Mouse (Mus musculus) layer of hippocampus, postnatal 10 days (tissue): ENCODE measurements around the gene Esrrb. TPM values are rescaled to one million over a fixed set of nuclear protein-coding genes. Genes with fewer than 3 reads are reported as not detected.

Experiments used
- DNase-seq, 2 experiments: peaks; one replicate each; pipeline ENCODE4 v3.0.0; 2021; ENCODE audit warnings: low spot score in 2 of 2
- long read RNA-seq: library from polyadenylated mRNA; stranded (forward); transcript quantifications from one replicate; pipeline ENCODE4 v2.0.0, GENCODE M21; 2023
- total RNA-seq, 2 experiments: library from RNA; stranded (reverse); gene quantifications; 2 replicates each; pipeline ENCODE4 v1.2.3; 2021

The Esrrb gene
- total RNA-seq = under 1 TPM; 0.46 to 0.78 TPM
- long read RNA-seq = 0 reads

DNA sequence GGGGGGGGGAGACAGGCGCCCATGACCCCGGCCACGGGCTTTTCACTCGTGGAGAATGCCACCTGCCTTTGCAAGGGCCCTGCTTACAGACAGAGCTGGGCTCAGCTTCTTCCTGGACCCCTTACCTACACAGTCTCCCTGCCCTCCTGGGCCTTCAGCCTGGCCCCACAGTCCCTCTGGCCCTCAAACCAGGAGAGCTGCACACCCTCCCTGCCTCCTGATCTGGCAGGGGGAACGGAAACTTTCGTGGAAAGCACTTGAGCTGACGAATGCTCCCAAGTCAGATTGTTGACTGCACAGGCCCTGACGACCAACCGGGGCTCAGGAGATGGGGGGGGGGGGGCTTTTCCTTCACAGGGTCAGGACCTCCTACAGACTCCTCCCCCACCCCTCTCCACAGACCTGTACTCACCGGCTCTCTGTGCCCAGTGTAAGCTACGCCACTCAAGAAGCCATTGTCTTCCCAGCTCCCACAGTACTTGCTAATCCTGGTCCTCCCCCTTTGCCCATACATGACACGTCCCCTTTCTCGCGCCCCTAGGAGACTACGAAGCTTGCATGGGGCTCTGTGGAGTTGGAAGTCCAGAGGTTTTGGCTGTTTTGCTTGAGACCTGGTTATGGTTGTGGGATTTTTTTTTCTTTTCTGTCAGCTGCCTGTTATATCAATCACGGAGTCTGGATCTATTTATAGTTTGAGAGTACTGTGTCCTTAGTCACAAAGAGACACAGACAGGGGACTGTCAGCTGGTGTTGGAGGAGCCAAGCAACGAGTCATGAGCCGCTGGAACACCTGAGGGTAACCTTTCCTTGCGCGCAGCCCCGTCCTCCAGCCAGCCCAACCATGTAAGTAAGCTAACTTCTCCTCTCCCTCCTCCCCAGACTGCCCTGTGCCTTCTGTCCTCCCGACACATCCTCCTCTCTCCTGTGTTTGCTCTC is at the start of gene Esrrb:
Esrrb (plus strand) TSS at position 422 of the 936 bp plus-strand sequence.
- no peak for DNase-seq

DNA sequence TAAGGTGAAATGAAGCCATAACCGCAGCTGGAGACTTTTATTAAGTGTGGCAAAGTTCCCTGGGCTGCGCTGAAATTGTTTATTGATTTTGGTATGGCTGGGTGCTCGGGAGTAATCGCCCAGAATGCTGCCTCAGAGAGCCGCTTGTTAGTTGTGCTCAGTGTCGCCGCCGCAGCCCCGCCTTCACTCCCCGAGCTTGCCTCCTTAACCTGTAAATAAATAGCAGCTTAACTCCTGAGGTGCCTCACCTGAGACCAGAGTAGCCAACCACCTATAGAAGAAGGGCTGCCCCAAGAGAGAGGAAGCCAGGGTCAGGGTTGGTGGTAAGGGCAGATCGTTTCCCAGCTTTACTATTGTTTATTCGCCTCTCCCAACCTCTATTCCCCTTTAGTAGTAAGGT is 40.3 kb upstream of the Esrrb start:
- no peak for DNase-seq

DNA sequence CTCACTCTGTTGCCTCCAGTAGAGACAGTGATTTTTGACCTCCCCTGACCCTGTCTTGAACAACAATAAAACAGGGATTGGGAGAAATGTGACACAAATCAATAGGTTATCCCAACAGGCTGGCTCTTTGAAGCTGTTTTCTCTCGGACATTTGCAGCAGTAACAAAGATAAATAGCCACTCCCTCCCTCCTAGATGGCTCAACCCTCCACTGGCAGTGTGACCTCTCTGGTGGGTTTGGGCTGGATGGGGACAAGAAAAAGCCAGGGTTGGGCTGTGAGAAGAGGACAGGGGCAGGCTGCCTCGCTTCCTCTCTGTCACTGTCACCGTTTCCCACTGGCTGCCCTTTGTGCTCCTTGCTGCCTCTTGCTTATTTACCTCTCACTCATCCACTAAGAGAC is 36.6 kb upstream of the Esrrb start:
- DNase-seq = no peak

DNA sequence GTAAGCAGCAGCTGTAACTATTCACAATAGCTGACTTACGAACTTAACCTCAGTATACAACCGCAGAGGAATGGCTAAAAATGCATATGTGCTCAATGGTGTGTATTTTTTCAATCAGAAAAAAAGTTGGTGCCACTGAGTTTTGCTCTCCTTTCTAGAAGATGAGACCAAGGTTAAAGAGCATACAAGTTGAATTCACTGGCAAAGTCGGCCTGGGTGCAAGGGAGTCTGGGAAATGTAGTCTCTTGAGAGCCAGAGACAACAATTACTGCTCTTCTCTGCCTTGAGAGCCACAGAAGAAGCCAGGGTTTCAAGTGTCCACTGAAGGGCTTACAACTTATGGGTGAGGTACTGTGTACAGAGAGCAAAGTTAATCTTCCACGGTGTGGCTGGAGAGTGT is 31.1 kb upstream of the Esrrb start:
- no peak for DNase-seq

DNA sequence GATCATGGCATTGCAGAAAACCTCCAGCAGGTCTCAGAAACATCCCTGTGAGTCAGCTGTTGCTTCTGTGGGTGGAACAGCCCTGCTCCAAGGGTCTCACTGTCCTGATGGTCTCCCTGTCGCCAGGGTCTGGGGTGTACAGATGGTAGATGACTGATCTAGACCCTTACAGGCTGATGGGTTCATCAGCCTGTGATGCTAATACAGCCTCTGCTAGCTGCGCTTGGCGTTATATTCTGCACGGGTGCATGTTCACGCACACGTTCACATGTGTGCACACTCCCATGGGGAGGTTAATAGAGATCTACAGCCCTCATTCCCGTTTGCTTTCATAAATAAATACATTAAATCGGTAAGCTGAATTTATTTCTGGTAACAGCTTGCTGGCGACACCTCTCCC is 30.2 kb upstream of the Esrrb start:
- no peak for DNase-seq

DNA sequence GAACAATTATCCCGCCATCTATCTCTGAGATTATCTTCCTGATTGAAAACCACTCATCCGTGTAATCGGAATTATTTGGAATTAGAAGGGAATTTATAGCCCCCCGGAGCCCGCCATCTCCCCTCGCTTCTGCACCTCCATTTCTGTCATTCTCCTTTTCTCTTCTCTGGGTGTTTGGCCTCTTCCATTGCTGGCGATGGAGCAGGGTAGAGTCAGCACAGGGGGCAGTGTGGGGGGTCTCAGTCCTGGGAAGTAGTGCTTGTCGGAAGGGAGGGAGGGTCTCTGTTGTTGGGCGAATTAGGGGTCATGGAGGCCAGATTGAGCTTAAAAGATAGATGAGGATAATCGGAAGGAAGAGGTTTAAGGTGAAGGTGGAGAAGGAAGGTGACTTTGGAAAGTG is 29.7 kb upstream of the Esrrb start:
- no peak for DNase-seq

DNA sequence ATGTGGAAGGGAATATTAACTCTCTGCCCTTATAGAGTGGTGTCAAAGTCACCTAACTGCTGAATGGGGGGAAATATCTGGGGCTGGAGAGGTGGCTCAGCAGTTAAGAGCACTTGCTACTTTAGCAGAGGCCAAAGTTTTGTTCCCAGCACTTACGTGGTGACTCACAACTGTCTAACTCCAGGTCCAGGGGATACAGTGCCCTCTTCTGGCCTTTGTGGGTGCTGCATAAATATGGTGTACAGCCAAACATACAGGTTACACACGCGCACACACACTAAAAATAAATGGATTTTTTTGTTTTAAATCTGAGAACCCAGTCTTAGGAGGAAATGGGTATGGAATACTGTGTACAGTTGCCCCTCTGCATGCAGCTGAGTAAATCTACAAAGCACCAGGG is 24.7 kb upstream of the Esrrb start:
- DNase-seq = no peak

DNA sequence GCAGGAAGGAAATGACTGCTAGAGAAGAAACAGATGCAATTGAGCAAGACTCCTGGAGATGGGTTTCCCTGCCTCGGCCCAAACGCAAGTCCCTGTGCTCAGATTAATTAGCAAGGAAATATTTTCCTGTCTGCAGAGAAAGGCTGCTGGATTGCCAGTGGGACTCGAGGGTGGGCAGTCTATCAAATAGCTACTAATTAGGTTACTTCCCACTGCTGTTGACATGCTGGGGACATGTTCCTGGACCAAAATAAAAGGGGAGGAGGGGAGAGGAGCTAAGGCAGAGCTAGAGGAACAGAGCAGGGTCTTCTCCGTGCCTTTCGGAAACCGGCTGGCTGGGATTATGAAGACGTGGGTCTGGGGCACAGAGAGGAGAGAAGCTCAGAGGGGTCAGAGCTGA is 24.0 kb upstream of the Esrrb start:
- DNase-seq = no peak

DNA sequence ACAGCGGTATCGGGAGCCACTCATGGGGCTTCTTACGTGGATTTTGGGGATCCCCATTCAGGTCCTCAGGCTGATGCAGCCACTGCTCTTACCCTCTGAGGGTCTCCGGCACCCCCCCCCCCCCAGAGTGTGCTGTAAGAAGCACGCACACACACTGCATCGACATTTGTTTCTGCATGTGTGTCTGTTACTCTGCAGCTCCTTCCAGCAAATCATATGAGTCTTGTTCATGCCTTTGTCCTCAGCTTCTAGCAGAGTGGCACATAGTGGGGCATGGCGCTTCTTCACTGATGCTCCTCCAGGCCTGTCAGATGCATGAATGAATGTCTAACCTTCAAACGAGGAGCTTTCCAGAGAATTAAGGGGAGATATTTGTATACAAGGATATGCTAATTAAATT is 11.4 kb upstream of the Esrrb start:
- DNase-seq = no peak

DNA sequence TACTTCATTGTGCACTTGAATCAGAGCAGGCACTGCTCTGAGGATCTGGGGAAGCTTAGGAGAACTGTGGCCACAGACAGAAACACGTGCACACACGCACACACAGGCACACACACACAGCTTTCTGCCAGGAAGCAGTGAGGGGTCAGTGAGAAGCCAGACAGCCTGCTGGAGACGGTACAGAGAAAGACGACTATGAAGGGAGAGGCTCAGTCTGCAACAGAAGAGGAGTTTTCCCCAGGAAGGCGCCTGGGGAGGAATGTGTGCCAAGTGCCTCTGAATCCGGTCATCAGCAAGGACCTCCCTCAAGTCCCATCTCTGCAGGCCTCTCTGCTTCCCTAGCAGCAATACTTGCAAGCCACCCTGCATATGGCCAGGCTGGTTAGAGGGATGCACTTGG is 1.5 kb upstream of the Esrrb start:
- DNase-seq = no peak

DNA sequence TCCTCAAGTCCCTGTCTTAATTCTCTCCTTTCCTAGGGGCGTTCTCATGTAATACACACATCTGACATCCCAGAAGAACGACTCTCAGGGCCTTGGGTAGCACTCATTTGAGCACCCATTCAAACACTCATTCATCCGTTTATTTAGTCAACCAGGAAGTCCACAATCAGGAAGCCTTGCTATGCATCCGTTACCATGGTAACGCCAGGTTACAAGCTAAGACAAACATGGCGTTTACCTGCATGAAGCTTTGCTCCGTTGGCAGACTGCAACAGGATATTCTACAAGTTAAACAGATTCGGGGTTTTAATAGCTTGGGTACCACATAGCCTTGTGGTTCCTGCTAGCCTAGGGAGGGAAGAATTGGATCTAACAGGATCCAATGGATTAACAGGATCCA is 1.0 kb upstream of the Esrrb start:
- no peak for DNase-seq

DNA sequence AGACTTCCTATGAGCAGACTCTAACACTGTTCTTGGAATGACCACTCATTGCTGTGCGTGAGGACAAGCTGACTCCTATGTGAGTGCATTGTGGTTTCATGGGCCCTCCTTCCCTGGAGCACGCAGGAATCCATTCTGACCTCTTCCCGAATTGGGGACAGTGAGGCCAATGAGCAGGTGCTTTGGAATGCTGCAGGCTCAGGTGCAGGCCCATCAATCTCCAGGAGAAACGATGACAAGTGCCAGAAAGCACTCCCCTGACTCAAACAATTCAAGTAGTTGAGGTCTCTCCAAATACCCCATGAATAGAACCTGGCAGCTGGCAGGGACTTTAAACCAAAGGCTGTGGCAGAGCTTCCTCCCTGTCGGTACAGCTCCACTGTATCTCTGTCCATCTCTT is 3.4 kb downstream of the Esrrb start:
- no peak for DNase-seq

DNA sequence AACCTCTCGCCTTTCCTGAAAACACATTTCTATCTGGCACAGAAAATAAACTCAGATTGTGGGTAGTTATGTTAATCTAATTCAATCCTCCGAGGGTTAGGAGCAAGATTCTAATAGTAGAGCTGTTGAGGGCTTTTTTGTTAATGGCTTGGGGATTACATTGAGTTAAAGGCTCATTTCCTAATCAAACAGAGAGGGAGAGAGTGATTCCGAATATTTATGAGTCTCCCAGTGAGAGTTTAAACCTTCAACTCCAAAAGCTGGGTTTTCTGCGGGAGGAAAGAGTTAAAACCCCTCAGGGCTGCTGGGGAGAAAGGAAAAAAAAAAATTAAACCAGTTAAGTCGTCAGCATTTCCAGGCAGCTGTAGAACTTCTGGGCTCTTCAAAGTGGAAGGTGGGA is 3.8 kb downstream of the Esrrb start:
- no peak for DNase-seq

DNA sequence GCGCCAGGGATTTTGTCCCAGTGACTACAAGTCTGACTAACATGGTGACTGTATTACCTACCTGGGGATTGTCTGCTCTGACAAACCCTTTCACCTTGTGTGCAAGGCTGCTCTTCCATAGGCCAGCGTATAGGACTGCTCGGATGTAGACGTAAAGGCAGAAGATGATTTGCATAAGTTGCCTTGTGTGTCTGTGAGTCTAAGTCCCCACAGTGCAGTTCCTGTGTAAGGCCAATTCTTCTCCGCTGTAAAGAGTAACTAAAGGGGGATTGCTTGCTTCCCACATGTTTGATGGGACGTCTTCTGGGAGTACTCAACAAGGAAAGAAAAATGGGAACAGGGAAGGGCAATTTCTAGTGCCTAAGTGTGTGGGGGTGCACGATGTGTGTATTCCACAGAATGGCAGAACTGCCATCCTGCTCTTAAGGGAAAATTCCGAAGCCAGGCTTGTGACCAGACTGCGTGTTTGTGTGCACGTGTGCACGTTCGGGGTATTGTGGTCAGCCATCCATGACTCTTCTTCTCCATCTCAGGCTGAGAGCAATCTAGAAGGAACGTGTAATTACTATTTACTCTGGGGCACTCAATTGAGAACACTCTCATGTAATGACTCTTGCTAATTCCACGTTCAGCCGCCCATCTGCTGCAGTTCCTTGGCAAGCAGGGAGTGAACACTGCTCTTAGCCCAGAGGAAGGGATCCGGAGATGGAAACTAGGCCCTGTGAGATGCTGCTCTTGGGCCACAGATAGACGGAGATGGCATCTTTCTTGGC is 9.9 kb downstream of the Esrrb start:
- no peak for DNase-seq

DNA sequence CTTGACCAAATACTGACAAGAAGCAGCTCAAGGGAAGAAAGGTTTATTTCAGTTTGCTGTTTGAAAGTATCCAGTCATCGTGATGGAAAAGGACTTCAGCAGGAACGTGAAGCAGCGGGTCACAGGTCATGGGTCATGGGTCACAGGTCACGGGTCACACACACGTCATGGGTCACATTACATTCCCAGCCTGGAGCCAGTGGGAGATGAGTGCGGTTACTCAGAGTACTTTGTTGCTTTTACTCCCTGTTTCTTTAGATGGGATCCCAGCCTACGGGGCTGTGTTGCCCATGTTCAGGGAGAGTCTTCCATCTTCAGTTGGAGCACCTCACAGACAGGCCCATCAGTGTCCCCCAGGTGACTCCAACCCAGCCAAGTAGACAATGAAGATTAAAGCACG is 13.4 kb downstream of the Esrrb start:
- no peak for DNase-seq

DNA sequence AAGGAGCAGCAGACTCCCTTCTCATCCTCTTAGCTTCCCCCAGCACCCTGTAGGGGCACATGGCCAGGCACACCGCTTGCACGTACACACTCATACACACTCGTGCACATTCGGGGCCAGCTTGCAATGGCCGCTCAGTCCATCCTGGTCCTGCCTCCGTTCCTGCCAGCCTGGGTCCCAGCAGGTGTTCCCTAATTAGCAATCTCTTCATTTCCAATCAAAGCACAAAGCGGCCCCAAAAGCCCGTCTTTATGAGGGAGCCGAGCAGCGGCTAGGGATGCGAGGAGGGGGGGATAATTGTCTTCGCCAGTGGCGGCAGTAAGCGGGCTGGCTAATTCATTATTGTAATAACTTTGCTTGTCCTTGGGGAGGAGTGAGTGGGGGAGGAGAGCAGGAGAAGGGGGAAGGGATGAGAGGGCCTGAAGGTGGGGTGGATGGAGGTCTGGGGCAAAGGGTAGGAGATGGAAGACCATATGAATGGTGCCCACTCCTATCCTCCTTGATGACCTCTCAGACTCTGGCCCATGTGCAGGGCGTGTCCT is 18.8 kb downstream of the Esrrb start:
- no peak for DNase-seq

DNA sequence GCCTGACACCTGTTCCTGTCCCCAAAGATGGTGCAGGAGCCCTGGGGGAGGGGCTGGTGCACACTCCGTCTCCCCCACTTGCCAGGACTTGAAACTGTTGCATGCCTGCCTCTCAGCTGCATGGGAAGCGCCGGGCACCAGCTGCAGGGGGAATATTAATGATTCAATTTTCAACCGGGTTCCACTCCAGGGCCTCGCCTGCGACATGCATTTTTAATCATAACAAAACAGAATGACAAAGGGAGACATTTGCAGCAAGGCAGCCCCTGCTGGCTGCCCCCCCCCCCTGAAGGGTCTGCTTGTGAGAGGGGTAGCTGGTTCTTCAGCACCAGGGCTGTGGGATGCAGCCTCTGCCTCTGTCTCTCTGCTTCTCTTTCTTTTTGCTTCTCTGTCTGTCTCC is 22.9 kb downstream of the Esrrb start:
- DNase-seq = no peak

DNA sequence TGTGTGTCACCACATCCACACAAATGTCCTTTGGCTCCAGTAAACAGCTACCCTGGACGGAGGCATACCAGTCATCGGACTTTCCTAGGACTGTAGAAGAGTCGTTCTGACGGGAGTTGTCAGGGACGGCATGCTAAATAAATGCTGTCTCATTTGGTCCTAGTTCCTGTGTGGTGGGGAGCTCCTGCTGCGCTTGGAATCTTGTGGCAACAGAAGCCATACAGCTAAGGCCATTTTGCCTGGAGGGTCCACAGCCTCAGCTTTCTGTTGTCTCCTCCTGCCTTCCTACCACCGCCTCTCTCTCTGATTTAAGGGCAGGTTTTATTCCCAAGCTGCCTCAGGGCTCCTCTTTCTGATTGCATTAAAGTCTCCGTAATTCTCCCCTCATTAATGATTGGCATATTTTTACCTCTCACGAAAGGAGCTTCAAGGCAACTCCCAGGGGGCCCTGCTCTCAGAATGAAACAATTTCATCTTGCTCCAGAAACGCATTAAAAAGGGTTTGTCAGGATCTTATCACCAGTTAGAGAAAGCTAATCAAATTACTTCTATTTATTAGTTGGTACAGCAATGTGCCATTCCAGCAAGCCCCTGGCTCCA is 26.9 kb downstream of the Esrrb start:
- no peak for DNase-seq

DNA sequence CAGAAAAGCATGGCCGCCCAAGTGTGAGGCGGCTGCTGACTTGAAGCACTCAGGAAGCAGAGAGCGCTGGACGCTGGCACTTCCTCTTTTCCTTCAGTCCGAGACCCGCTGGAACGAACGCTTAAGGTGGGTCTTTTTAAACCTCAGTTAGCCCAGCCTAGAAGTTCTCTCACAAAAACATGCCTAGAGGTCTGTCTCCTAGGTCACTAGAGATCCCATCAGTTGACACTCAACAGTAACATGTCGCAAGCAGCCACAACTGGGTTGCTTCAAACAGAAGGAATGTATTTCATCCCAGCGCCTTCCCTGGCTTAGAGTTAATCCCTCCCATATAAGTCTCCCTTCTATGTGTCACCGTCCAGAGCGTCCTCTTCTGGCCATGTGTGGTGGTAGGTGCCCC is 33.9 kb downstream of the Esrrb start:
- DNase-seq = no peak

DNA sequence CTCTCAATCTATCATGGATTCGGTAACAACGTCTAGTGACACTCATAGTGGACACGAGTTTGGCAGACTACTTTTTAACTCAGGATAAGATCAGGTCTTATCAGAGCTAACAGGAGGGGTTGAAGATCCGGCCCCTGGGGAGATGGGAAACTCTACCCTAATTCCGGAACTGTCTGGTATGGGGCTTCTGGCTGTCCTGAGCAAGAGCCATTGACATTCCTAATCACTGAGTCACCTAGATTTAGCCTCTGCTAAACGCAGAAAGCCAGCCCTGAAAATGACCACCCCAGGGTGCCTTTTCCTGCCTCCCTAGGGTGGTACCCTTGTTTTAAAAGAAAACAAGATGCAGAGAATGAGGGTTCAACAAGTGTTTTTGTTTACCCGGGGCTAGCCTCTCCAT is 34.4 kb downstream of the Esrrb start:
- DNase-seq = no peak

DNA sequence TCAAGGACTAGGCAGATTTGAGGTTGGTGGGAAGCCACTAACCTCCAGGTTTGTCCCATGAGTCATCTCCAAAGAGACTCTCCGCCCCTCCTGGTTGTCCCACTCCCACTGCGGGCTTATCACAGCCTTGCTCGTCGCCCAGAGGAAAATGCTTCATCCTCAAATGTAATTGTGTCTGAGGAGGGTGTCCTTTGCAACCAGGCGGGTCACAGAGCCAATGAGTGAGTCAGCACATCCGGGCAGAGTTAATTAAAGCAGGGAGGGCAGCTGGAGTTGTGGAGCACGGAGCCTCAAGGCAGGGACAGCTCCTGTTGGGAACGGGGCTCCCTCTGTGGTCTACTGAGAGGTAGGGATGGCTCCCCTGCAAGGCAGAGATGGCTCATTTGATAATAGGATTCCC is 37.8 kb downstream of the Esrrb start:
- no peak for DNase-seq

DNA sequence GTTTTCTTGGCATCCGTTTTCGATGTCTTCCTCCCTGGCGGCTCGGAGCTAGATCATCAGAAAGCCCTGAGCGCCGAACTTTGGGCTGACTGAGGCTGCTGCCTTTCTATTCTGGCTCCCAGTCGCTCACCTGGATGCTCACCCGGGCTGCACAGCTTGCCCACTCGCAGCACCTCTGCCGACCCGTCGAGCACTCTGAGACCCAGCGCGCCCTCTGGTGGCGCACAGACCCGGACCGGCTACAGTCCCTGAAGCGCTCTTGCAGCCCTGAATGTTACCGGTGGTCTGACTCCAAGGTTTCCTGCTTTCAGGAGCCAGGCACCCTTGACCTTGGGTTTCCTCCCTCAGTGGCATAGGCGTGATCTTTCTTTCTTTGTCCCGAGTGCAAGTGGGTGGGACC is 41.8 kb downstream of the Esrrb start:
- DNase-seq = peak; percentile 76 to 85
